Mouse (Mus musculus) lung, postnatal 0 days (tissue): ENCODE measurements around the gene Polr2m.

Experiments used
- CTCF ChIP-seq: IDR thresholded peaks from 2 replicates; pipeline ENCODE4 v1.5.1; 2016; ENCODE audit warnings: antibody characterized with exemption, mild to moderate bottlenecking
- EP300 ChIP-seq: IDR thresholded peaks from 2 replicates; pipeline ENCODE4 v1.6.1; 2016; ENCODE audit warnings: antibody characterized with exemption, mild to moderate bottlenecking, control low read depth

DNA sequence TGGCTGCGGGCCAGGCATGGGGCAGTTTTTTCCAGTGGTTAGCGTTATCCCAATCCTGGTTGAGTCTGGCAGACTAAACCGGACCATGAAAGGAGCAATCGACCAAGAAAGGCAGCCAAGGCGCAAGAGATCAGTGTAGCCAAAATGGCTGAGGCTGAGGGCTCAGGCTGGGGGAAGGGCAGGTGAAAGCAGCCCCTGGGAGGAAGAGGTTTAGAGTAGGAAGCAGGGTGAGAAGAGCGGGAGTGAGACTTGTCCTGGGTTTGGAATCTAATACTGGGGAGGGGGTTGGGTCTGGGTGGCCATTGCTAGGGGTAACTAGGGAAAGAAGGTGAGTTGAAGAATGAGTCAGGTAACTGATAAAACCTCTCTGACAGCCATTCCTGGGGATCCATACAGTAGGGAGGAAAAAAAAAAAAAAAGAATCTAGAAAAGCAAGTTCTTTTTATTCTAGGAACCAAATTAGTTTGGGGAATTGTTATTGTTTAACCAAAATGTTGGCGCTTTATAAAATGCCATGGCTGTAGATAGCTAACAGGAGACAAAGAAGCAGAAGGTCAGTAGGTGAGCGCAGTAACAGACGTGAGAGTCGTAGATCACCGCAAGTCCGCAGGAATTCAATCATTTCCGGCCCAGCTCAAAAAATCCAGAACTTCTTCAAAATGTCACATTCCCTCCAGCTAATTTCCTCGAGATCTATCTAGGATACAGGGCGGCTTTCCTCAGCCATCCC, 6.7 kb upstream of the Polr2m start:
- TF ChIP-seq CTCF (no peak), EP300 (no peak)
